Mouse (Mus musculus) A20 (cell line): ENCODE data around the gene Oat.
A peak's percentile ranks its signal among the peaks of the same experiment; 100 is the strongest.

Source experiments
- DNase-seq: peaks from one replicate; pipeline ENCODE4 v3.0.0-alpha.2; 2011; ENCODE audit warnings: low read depth, low spot score

The Oat gene

DNA sequence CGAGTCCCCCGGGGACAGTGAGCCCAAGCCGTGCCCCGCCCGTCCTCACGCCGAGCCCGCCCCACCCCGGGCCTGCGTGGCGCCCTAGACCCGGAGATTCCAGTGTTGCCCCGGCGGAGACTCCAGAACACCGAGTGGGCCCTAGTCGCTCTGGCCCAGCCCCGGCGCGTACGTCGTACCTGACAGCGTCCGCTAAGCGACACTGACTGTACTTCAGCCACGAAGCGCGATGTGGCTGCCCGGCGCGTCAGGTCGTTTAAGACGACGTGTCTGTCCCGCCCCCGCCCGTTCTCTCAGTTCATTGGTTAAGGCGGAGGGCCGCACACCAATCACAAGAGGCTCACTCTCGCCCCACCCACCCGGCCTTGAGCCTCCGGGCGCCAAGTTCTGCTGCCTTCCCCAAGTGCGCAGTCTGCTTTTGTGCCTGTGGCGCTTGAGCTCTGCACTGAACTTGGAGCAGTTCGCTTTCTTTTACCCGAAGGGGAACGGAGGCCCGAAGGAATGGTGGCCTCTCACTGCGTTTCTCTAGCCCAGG lies at the start of gene Oat:
Oat (minus strand) TSS at position 283 of the 535 bp plus-strand sequence.
- peak; percentile 99 for DNase-seq

DNA sequence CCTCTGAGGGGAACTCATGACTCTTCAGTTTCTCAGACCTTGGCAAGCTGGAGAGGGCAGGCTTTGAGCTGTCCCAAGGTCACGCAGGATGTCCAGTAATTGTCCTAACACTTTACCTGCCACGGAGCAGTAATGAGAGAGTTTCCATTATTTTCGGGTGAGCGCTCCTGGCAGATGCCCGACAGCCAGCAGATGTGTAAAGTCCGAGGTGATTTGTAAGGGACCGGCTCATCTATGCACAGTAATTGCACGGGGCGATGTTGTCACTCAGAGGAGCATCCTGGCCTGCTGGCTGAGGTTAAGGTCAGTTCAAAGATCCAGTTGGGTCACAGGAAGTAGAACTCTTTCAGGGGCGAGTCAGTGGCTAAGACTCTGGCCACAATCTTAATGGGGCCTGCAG lies 48.0 kb upstream of the Oat start:
- no peak for DNase-seq

DNA sequence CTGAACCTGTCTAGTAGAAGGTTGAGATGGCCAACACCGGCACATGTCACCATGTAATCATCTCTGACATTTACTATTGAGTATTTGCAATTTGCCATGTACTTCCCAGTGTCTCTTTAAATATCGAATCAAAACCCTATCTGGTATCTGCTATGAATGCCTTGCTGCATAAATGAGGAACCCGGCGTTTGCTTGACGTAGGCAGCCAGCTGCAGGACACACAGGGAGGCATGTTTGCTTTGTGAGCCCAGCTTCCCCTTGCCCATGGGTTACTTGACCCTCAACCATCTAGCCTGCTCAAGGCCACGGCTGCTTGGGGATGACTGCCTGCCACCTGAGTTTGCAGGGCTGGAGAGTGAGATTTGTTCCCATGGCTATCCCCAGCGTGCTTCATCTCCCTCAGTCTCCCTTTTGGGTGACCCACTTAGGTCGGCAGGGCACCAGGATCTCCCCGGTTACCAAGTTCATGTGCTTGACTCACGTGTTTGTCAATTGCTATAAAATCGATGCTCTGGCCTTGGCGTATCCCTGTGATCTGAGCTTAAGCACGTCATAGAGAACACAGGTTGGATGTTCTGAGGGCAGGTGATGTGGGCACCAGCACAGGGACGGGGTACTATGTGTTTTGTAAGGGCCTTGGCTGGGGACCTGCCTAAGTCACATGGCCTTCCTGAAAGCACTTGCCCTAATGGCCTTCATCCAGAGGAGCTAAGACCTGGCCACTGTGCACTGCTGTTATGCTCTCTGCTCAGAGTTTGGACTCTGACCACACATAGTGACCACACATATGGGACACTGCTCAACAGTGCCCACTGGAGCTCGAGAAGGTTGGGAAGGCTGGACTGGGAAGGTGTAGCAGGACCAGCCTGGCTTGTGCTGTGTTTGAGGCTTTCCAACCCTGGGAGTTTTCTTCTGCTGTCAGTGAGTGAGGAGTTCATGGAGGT lies 44.0 kb upstream of the Oat start:
- DNase-seq, result no peak

DNA sequence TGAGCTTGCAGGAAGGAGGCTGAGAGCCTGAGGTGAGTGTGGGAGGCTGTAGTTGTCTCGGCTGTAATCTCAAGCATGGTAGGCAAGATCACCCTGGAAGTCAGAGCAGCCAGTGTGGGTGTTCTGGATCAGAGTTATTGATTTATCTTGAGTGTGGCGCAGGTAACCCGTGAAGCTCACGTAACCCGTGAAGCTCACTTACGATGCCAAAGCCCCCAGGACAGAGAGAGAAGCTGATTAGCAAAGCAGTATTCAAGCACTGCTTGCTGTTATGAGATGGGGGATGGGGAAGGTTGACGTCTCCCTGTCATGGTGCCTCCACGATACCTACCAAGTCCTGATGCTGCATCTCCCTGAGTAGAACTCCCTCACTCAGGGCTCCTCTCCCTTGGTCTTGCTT lies 43.4 kb upstream of the Oat start:
- no peak for DNase-seq

DNA sequence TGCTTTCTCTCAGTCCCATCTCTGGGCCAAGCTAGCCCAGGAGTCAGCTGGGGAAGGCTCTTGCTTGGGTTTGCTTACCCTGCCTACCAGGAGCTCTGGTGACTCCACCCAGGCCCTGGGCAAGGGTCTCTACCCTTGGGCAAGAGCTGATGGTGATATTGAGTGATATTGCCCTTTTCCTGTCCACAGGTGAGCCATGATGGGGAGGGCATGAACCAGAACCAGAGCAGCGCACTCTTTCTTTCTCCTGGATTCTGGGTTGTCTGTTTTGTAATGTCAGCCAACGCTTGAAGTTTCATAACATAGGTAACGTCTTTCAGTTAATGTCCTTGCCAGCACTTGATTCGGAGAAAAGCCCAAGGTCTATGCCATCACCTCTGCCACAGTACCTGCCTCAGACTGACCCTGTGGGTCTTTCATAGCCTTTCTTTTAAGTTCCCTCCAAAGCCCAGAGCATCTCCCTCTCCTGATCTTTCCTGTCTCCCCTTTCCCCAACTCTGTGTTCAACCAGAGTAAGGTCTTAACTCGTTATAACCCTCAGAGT lies 40.9 kb upstream of the Oat start:
- no peak for DNase-seq

DNA sequence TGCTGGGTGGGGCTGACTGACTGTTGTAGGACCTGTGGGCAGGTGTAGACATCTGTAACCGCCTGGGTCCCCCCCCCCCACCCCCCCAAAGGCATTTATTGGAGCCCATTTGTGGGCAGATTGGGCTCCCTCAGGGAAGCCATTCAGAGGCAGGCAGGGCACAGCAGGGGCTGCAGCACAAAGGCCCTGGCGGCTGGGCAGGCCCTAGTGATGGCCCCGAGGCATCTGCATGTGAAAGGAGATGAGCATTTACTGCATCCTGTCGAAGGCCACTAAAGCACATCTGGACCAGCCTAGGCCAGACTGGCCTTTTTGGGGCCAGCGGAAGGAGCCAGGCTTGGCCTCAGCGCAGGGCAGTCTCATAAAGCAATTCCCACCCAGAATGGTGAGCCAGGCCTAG lies 40.2 kb upstream of the Oat start:
- no peak for DNase-seq

DNA sequence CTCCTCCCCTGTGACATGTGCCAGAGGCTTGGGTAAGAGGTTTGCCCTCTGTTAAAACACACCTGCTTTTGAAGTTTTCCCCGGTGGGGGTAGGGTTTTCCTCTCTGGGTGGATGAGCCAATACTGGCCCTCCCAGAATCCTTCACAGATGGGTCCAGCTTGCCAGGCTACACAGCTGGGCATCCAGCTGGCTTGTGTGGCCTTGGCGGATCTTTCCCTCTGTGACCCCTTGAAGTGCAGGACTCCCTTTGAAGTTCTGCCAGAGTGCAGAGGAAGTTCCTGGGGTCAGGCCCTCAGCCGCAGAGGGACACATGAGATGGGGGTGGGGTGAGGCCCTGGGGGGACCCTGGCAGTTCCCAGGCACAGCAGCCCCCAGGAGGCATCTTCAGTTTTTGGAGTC lies 39.1 kb upstream of the Oat start:
- DNase-seq, result no peak

DNA sequence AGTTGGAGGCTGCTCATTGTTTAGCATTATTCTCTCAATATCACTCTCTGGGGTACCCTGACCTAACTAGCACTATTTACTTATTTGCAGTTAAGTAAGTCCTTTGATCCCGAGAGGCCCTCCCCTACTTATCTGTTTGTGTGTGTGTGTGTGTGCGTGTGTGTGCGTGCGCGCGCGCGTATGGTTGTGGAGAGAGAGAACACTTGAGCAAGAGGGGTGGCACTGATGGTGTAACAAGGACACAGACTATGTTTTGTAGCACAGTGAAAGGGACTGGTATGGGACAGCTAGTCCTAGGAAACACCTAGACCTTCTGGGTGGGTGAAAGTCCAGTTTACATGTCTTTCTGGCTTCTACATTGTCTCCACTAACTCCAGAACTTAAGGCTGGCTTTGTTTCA lies 35.3 kb upstream of the Oat start:
- peak; percentile 5 for DNase-seq

DNA sequence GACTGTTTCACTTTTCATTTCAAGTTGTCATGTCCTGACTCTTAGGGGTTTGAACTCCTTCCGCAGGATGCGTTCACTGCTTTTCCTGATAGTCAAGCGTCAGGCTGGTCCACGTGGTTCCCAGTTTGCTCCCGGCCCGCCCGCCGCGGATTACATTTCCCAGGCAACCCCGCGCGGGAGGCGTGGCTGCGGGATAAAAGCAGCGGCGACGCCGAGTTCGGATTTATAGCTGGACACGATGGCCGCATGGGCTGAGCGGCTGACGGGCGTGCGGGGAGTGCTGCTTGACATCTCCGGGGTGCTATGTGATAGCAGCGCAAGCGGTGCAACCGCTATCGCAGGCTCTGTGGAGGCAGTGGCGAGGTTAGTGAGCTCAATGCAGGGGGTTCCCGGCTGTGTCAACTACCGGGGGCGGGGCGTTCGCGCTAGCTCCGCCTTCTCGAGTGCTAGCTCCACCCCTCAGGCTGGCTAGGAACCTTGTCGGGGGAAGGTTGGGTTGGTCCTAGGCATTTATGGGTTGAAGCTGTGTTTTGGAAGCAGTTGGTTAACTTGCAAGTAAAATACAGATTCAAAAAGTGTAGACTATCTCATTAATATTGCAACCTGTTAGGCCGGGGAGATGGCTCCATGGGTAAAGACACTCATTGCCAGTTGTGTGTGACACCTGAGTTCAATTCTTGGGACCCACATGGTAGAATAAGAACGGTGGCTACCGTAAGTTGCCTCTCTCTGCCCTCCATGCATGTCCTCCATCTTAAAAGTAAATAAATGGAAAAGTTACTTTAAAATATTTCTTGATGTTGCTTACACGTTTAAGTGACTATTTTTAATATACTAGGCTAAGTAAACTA lies 34.5 kb upstream of the Oat start, which contains the start of gene Lhpp:
Lhpp (plus strand) TSS at position 171 of the 851 bp plus-strand sequence.
- DNase-seq, result peak; percentile 92

DNA sequence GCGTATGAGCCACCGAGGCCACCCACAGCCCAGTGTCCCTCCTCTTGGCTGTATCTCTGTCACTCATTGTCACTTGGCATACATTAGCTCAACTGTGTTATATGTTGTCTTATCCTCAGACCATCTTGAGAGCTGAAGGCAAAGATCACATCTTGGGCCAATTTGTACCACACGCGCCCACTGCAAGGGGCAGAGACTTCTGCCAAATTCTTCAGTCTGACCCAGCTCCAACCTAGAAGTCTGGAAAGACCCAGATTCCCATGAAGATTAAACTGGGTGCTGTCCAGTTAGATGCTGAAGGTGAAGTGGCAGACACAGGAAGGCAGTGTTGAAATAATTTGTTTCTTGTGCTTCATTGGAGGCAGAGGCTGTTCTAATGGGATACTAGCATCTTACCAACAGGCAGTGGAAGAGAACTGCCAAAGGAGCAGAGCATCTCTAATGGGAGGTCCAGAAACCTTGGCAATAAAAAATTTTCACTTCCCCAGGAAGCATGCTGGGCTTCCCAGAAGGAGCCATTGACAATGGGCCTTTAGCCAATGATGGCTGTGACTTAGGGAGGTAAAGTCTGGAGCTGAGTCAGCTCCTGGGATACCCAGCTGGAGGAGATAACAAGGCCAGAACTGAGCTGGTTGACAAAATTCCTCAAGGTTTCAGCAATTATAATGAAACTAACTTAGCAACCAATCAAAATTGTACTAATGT lies 32.3 kb upstream of the Oat start:
- no peak for DNase-seq

DNA sequence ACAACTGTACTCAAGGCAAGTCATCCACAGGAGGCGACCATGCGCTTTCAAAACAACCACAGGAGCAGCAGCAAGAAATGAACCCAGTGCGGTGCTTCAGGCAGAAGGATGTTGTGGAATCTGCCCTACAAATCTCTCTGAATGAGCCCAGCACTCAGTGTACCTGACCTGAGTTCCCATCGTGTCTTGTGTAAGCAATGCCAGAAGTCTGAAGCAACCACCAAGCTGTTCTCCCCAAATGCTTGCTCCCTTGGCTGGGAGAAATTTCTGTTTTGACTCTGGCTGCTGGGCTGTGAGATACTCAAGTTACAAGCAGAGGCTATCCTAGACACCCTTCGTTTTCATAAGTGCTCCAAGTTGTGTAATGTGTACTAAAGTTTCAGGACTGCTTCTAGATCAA lies 29.5 kb upstream of the Oat start:
- DNase-seq, result no peak

DNA sequence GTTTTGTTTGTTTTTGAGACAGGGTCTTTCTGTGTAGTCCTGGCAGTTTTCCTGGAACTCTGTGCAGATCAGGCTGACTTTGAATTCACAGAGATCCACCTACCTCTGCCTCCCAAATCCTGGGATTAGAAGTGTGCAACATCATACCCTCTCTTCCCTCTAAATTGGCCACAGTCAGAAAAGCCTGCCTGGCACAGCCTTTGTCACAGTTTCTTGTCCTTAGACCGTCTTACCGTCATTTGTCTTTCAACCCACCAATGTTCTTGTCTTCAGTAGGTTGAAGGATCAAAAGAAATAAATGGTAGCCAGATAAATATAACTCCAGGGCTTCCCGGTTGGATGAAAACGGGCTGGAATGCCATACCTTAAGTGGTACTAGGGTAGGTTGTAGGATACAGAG lies 28.5 kb upstream of the Oat start:
- DNase-seq, result no peak

DNA sequence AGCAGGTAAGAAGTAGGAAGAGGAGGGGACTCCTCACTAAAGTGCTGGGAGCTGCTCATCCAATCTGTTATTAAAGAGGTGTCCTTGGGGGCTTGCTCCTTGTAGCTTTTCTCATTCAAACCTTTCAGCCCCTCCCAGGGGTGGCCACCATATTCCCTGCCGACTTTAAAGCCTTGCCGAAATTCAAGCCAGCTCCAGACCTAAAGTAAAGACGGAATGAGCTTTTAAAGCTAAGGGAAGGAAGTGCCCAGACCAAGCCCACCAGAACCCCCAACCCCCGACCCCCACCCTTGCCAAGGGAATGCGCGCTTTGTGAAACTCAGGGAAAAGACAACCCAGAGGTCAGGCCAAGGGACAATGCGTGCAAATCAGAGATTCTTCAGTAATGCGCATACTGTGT lies 24.7 kb upstream of the Oat start:
- DNase-seq, result no peak

DNA sequence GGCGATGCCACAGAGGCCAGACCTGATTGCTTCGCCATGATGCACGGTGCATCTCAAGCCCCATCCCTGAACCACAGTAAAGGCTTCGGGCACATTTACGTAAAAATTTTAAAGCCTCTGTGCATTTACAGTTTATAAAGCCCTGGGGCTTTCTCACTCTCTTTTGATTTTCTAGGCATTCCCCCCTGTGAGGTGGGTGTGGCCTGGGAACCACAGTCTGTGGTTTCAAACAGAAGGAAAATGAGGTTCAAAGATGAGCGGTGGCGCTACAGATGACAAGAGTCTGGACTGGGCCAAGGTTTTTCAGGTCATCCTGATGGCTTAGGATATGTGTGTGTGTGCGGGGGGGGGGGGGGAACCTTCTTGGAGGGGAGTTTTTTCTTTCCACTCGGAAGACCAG lies 23.8 kb upstream of the Oat start:
- no peak for DNase-seq

DNA sequence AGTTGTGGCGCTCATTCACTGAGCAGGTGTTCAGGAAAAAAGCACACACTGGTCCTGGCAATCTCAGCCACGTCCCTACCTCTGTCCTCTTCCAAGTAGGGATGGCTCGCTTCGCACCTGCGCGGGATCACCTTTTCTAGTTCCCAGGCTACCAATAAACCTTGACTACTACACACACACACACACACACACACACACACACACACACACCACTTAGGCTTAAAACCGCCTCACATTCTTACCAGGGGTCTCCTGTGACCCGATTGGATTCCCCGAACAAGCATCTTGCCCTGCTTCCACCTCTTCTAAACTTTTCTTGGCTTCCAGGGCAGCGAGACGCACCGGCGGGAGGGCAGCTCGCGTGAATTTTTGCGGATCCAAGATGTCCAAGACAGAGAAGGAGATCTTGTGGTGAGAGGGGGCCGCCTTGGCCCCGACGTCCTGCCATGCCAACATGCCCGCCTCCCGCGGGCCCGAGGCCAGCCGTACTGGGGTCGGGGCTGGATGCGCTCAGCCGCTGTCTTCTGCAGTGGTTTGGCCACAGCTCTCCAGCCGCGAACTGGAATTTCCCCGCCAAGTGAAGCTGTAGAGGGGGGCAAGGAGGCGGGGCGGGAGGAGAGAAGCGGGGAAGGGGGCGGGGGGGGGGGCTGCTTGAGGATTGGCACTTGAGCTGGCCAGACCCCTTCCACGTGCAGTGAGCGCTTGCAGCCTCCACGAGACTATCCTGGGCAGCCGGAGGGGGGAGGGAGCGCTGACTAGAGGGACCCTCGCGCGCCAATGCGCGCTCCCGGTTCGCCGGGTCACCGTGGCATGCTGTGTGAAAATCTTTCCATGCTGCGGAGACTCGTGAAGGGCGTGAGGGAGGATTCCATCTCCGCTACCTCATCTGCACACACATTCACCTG lies 23.1 kb upstream of the Oat start, which contains the start of gene Nkx1-2:
Nkx1-2 (minus strand) TSS at position 567 of the 905 bp plus-strand sequence.
- DNase-seq, result no peak

DNA sequence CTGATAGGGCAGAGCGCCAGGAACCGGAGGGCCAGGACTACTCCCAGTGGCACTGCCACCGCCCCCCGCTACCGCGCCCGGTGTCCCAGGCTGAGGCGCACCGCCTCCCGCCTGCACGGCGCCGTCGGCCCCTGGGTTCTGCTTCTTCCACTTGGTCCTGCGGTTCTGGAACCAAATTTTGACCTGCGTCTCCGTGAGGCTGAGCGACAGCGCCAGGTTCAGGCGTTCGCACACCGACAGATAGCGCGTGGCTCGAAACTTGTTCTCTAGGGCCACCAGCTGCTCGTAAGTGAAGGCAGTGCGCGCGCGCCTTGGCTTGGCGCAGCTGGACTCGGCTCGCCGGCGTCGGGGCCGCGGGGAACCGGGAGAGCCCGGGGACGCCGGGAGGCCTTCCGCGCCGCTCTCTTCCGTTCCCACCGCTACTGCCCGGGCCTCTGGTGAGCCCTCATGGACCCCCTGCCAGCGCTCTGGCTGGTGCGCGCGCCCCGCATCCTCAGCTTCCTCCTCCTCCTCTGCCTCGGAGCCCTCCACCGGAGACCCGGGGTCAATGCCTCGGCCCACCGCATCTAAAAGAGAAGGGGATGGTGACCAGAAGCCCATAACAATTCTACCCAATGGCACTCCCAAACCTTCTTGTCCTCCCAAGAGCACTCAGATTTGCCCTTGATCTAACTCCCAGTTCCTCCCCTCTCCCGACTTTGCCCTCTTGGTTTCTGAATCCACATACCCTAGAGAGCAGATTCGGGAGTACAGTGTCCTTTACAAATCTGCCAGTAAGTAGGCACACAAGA lies 21.2 kb upstream of the Oat start:
- DNase-seq, result no peak

DNA sequence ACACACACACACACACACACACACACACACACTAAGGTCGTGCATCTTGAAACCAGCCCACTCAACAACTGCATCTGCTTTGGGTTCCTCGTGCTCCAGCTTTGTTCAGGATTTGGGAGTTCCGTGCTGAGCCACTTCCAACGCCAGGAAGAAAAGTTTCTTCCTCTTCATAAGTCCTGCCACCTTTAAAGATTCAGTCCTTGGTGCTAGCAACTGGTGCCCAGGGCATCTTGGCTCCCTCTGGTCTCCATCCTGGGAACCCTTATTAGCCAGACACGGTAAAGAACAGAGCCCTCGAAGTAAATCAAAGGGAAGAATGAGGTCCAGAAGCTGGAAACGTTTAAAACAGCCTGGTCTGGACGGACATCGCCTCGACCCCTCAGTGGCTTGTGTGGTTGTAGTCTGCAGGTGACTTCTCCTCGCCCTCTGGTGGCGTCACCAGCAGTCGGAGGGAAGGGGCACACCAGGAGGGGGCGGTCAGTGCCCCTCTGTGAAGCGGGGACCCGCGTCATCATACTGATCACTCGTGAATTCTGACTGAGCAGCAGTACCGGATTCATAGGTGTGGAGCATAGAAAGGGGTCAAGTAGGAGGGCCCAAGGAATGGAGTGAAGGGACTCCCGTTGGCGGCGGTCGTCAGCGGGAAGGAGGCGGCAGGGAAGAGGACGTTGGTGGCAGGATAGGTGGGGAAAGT lies 20.5 kb upstream of the Oat start:
- no peak for DNase-seq

DNA sequence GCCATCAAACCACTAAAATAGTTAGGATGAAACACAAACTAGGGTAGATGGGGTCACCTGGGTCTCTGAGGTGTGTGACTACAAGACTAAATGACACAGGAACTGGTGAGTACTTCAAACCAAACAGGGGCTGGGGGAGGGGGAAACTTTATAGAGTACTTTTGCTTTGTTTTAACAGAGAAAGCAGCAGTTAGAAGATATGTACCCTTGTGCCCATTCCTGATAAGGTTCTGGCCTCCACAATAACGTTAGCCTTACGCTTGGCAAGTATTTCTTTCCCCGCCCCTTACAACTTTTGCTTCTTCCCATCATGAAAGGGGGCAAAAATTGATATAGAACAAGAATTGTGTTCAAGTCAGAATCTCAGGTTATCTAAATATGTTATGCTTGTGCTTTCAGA lies 19.6 kb upstream of the Oat start:
- no peak for DNase-seq

DNA sequence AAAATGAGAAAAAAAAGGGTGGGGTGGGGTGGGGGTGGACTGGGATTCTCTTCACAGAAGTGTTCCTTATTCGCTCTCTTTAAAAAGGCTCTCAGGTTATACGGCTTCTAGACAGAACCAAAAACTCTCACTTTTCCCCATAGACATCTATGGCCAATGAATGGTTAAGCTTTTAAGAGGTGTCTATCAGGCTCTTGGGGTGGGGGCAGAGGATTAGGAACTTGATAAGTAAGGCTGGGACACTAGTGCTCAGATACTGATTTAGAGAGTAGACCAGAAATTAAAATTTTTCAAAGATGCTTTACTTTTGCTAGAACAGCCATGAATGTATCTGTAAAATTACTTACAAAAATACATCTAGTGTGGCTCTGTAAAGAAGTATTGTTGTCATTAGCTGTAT lies 18.1 kb upstream of the Oat start:
- DNase-seq, result no peak
